ENCODE assay signal across 16 mouse cellular contexts in genomic region chr3:11155350-11155749, GRCm38 (mm10).
DNase-seq lines count a peak whose midpoint lies in the region; ATAC-seq lines count a peak whose summit lies in the region.
"Had no signal": no experiment of that assay in that cellular context is flagged by ENCODE, and none has a peak within 500 bp of the region (broad histone marks: within the 10 kb centered on the region; RNA-seq: fewer than 3 reads in every experiment).

No protein-coding gene starts in this region.

- peak; percentile 75 for ATAC-seq in forebrain, embryonic 13.5 days
- no peak for ATAC-seq in forebrain, embryonic 11.5 days (replicated peaks; ENCODE audit: low FRiP score)
- peak; percentile 11; the same call in 1 of the 2 replicates for ATAC-seq in neural tube, embryonic 14.5 days (ENCODE audit: low read depth)
- ATAC-seq in megakaryocyte, adult 5-6 weeks (ENCODE audit: poor library complexity, severe bottlenecking) = no peak
- ATAC-seq: activated CD4-positive, CD25-positive, alpha-beta regulatory T cell, adult 4 months had no signal

- WGBS in forebrain, embryonic 13.5 days = 44% methylated on average over 1 of the region's 1 CpGs
- WGBS in forebrain, embryonic 11.5 days = 87% methylated on average over 1 of the region's 1 CpGs
- WGBS in neural tube, embryonic 14.5 days = 58% methylated on average over 1 of the region's 1 CpGs

- no peak overlapping the region for H3K4me2 ChIP-seq in forebrain, embryonic 13.5 days
- H3K4me2 ChIP-seq in forebrain, embryonic 11.5 days (ENCODE audit: low read depth, low read length, severe bottlenecking) = no peak overlapping the region
- no peak overlapping the region for H3K4me2 ChIP-seq in neural tube, embryonic 14.5 days (ENCODE audit: low read depth, low read length)
- H3K4me2 ChIP-seq: heart, embryonic 13.5 days; liver, embryonic 13.5 days had no signal

- no peaks in the 10 kb centered on the region for H3K27me3 ChIP-seq in forebrain, embryonic 13.5 days
- H3K27me3 ChIP-seq in forebrain, embryonic 11.5 days (ENCODE audit: control insufficient read depth, insufficient read depth, low read length) = no peaks in the 10 kb centered on the region
- H3K27me3 ChIP-seq in neural tube, embryonic 14.5 days (ENCODE audit: control insufficient read depth, insufficient read depth, low read length) = no peaks in the 10 kb centered on the region
- H3K27me3 ChIP-seq: heart, embryonic 13.5 days; liver, embryonic 13.5 days had no signal

- no peak for DNase-seq in forebrain, embryonic 11.5 days (ENCODE audit: low spot score)
- DNase-seq in layer of hippocampus, adult 9-11 months = peak; percentile 3
- DNase-seq in layer of hippocampus, adult 9-10 months (ENCODE audit: low spot score) = no peak
- no peak for DNase-seq in neural tube, embryonic 10.5 days (ENCODE audit: extremely low spot score, low spot score)
- peak; percentile 15 for DNase-seq in right cerebral cortex, postnatal 4 days
- DNase-seq: cerebellum, adult 11 months; kidney, adult 18-20 months; kidney, postnatal 25 days; liver, embryonic 13.5 days; lung, postnatal 10 days had no signal

- H3K27ac ChIP-seq in forebrain, embryonic 13.5 days = no peak overlapping the region
- H3K27ac ChIP-seq in forebrain, embryonic 11.5 days (ENCODE audit: low read depth, low read length) = no peak overlapping the region
- H3K27ac ChIP-seq in neural tube, embryonic 14.5 days (ENCODE audit: low read depth, low read length) = no peak overlapping the region
- H3K27ac ChIP-seq: heart, embryonic 13.5 days; liver, embryonic 13.5 days; midbrain, embryonic 10.5 days had no signal

- no peak overlapping the region for H3K9ac ChIP-seq in forebrain, embryonic 13.5 days
- H3K9ac ChIP-seq in forebrain, embryonic 11.5 days (ENCODE audit: low read length) = no peak overlapping the region
- H3K9ac ChIP-seq in neural tube, embryonic 14.5 days (replicated peaks; ENCODE audit: low read depth, low read length) = no peak overlapping the region
- H3K9ac ChIP-seq: heart, embryonic 13.5 days; liver, embryonic 13.5 days had no signal

- no peaks in the 10 kb centered on the region for H3K9me3 ChIP-seq in forebrain, embryonic 13.5 days (replicated peaks)
- no peaks in the 10 kb centered on the region for H3K9me3 ChIP-seq in forebrain, embryonic 11.5 days (ENCODE audit: control insufficient read depth, low read length)
- H3K9me3 ChIP-seq in neural tube, embryonic 14.5 days (ENCODE audit: control insufficient read depth, low read length) = no peaks in the 10 kb centered on the region
- H3K9me3 ChIP-seq: heart, embryonic 13.5 days; liver, embryonic 13.5 days; midbrain, embryonic 10.5 days had no signal

- no peaks in the 10 kb centered on the region for H3K36me3 ChIP-seq in forebrain, embryonic 13.5 days (ENCODE audit: poor library complexity, severe bottlenecking)
- no peaks in the 10 kb centered on the region for H3K36me3 ChIP-seq in forebrain, embryonic 11.5 days (ENCODE audit: control insufficient read depth, insufficient read depth, low read length)
- H3K36me3 ChIP-seq in neural tube, embryonic 14.5 days (ENCODE audit: control insufficient read depth, insufficient read depth, low read length) = no peaks in the 10 kb centered on the region
- H3K36me3 ChIP-seq: heart, embryonic 13.5 days; liver, embryonic 13.5 days; midbrain, embryonic 10.5 days had no signal

- no peak overlapping the region for H3K4me3 ChIP-seq in forebrain, embryonic 13.5 days
- no peak overlapping the region for H3K4me3 ChIP-seq in forebrain, embryonic 11.5 days (ENCODE audit: low read depth, low read length)
- H3K4me3 ChIP-seq in neural tube, embryonic 14.5 days (ENCODE audit: low read depth, low read length) = no peak overlapping the region
- H3K4me3 ChIP-seq: heart, embryonic 13.5 days; liver, embryonic 13.5 days; midbrain, embryonic 10.5 days had no signal

- H3K4me1 ChIP-seq in forebrain, embryonic 13.5 days = no peaks in the 10 kb centered on the region
- H3K4me1 ChIP-seq in forebrain, embryonic 11.5 days (replicated peaks; ENCODE audit: control insufficient read depth, insufficient read depth, low read length) = no peaks in the 10 kb centered on the region
- no peaks in the 10 kb centered on the region for H3K4me1 ChIP-seq in neural tube, embryonic 14.5 days (ENCODE audit: control insufficient read depth, insufficient read depth, low read length)
- H3K4me1 ChIP-seq: heart, embryonic 13.5 days; liver, embryonic 13.5 days; midbrain, embryonic 10.5 days had no signal

Comparison
In these comparisons a context has a peak if more than half of its experiments do, and no peak if none do; other contexts are left out.
1. ATAC-seq: peak in forebrain, embryonic 13.5 days (single experiment) and neural tube, embryonic 14.5 days (single experiment); none in forebrain, embryonic 11.5 days (single experiment) and megakaryocyte, adult 5-6 weeks (single experiment).
2. DNase-seq: peak in layer of hippocampus, adult 9-11 months (single experiment) and right cerebral cortex, postnatal 4 days (single experiment); none in forebrain, embryonic 11.5 days (single experiment), layer of hippocampus, adult 9-10 months (single experiment) and neural tube, embryonic 10.5 days (single experiment).